Mouse (Mus musculus) layer of hippocampus, adult 6 months (tissue): ENCODE data around the gene Lrrc18. TPM values are rescaled to one million over a fixed set of nuclear protein-coding genes. Genes with fewer than 3 reads are reported as not detected.

ENCODE experiments used
- long read RNA-seq, 2 experiments: library from polyadenylated mRNA; unstranded; transcript quantifications; one replicate each; pipeline ENCODE4 v2.0.0; 2019 to 2020
- polyA plus RNA-seq: library from polyadenylated mRNA; unstranded; fragments of <200 nt; fragmentation: Nextera tagmentation; gene quantifications from 2 replicates; pipeline ENCODE4 v1.2.3, GENCODE M21; 2021

Lrrc18 gene
- polyA plus RNA-seq, result 0.58 and 1.0 TPM in 2 replicates
- long read RNA-seq, experiment 1, result 0 reads
- long read RNA-seq, experiment 2, result 0 reads

DNA sequence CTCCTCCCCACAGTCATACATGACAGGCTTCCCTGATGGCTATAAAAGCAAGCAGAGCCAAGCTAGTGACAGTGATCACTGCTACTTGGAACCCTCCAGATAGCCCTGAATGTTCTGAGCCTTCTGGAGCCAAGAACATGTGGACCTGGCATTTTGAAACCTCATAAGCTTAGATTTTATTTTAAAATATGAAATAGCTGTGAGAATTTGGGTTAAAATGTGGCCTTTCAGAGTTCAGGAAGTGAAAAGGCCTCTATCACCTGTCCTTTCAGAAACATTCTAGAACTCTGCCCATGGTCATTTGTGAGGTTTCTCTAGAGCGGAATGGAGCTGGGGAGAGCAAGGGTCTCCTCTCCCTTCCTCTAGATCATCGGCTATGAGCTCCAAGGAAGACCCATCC, at the start of gene Lrrc18:
Lrrc18 (plus strand) TSS at position 301 of the 400 bp plus-strand sequence.

Other genes starting within 250 kb of the Lrrc18 start
- gene Tmem273, start 205.4 kb upstream of the Lrrc18 start, polyA plus RNA-seq, result 0.43 and 0.48 TPM in 2 replicates
- gene Fam170b, start 157.4 kb upstream of the Lrrc18 start, polyA plus RNA-seq, result not detected in 2 replicates
- gene Vstm4, start 134.6 kb upstream of the Lrrc18 start, polyA plus RNA-seq, result 2.8 TPM in 2 replicates
- 0.16 and 0.38 TPM in 2 replicates for gene Wdfy4, start 194.1 kb downstream of the Lrrc18 start, polyA plus RNA-seq
- 2.4 and 2.7 TPM in 2 replicates for gene Arhgap22, start 222.6 kb downstream of the Lrrc18 start, polyA plus RNA-seq